Mouse (Mus musculus) left cerebral cortex, postnatal 14 days (tissue): Measurements from ENCODE around the gene Syn2. TPM values are rescaled to one million over a fixed set of nuclear protein-coding genes. Genes with fewer than 3 reads are reported as not detected.
A peak's percentile ranks its signal among the peaks of the same experiment; 100 is the strongest.

Experiments used
- DNase-seq, 2 experiments: peaks; one replicate each; pipeline ENCODE4 v3.0.0; 2021 to 2022; ENCODE audit warnings: low spot score in 2 of 2, mixed read lengths in 1 of 2
- intact Hi-C: fragments of 180-260 bp; cut with DNase I; formaldehyde crosslinking; loops from one replicate; pipeline ENCODE4 v1.15.1; 2025
- total RNA-seq, 2 experiments: library from RNA; stranded (reverse); gene quantifications; 2 replicates each; pipeline ENCODE4 v1.2.3; 2021

The Syn2 gene
- total RNA-seq, 2 experiments from 2014 or later = 509 to 518 TPM

DNA sequence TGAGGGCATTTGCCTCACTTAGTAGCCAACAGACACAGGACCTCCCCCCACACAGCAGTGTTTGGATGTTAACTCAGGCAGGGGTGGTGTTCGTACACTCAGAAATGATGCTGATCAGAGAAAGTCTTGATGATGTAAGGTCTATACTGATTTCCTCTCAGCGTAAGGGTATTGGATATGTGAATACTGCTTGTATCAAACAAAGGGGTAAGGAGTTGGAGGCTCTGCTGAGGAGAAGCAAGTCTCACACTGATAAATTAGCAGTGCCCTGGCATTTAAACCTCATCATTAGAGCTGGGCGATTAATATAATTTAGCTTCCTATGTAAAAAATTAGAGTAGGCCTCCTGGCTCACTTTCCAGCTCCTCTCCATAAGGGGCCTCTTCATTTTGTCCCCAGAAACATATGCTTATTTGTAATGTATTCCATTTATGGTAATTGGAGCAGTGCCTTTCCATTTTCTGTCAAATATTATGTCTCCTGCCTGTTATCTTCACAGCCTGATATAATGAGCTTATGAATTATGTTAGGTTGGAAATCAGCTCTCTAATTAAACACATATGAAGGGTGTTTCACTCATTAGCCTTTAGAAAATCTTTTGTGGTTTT, 31.3 kb downstream of the Syn2 start:
- intact Hi-C loops = no loop called here
- no peak for DNase-seq

DNA sequence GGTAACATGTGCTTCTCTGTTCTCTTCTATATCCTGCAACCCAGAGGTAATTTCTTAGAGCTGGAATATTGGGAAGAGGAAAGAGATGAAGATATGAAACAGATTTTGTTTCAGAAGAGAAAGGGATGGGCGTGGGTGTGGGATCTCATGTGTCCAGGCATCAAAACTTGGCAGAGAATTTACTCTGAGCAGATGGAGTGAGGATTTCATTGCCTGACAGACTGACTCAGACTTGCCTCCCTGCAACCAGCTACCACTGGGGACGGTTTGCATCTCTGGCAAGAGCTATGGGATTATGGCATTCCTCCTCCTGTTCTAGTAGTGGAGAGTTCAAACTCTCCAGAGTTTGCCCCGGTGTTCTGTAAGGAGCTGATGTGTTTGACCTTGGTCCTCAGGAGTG, 34.2 kb downstream of the Syn2 start:
- peak; percentile 71 to 84 for DNase-seq
- intact Hi-C loops = no loop called here

DNA sequence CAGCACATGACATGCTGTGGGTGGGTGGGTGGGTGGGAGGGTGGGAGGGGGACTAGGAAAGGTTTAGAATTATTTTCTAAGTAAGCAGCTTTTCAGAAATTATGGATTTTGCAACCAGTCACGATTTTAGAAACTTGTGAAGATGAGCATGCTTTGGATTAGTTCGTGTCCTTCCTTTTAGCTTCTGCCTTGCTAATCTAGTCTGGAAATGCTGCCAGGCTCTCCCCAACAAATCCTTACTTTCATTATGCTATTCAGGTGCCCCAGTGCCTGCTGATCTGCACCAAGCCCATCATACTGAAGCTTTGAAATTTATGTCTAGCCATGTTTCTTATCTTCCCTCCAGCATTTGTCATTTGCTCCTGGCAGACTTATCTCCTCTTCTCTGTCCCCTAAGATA, 34.8 kb downstream of the Syn2 start:
- no peak for DNase-seq
- intact Hi-C loops = no loop called here

DNA sequence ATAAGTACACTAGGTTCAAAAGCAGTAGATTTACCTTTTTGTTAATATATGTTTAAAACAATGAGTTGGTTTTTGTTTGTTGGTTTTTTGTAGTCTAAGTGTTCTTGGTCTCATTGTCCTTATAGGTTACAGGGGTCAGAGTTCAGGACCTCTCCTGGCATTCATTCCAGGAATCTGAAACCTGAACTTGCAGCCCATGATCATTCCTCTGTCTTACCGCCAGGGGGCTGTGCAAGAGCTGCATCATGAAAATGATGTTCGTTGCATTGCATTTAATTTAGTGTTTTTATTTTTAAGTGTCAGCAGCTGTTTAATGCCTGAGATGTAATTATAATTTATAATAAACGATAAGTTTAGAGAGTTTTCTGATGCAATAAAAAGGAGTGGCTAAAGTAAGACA, 40.1 kb downstream of the Syn2 start:
- no peak for DNase-seq
- intact Hi-C loops = no loop called here

DNA sequence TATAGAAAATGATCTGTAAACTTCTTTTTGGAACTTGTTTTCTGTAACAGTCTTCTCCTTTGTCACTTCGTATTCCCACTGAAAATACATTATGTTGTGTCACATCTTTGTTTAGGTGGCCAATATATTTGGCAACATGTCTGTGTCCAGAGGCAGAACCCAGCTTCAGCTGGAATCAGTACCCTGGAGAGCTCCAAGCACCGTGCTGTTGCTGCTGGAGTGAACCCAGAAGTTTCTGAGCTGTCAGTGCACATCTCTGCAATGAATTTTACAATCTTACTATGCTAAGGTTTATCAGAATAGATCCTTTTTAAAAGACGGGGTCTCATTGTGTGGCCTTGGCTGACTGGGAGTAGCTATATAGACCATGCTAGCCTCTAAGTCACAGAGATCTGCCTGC, 44.1 kb downstream of the Syn2 start:
- intact Hi-C loops = no loop called here
- DNase-seq = no peak

DNA sequence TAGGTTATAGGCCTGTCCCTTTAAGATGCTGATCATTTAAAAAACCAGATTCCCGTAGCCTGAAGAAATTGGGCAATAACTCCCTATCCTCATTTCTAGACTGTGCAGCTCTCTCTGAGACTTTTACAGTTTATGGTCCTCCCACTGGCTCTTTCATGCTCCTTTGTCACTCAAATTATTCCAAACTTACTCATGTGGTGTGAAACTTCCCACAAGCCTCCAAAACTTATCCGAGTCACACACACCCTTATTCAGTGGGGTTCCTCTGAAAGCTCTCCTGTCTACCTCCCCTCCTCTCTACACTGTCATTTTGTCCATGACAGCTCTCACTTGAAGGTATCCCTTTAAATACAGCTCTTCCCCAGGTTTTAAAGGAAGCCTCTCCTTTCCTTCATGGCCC, 46.4 kb downstream of the Syn2 start:
- no peak for DNase-seq
- intact Hi-C loops = no loop called here

DNA sequence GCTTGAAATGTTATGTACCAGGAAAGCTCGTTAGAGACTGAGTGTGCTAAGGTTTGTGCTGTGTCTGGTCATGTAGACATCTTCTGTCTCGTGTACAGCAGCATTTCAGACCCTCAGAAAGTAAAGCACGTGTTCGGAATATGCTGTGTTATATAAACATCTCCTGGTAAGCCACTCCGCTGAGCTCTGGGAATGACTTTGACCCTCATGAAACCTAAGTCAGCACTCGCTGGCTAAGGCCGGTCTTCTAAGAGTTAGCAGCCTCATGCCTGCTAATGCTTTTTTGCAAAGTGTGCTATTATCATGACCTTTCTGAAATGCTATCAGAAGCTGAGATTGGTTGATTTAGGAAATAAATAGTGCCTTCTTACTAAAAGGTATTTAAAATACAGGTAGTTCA, 56.4 kb downstream of the Syn2 start:
- intact Hi-C loops = no loop called here

DNA sequence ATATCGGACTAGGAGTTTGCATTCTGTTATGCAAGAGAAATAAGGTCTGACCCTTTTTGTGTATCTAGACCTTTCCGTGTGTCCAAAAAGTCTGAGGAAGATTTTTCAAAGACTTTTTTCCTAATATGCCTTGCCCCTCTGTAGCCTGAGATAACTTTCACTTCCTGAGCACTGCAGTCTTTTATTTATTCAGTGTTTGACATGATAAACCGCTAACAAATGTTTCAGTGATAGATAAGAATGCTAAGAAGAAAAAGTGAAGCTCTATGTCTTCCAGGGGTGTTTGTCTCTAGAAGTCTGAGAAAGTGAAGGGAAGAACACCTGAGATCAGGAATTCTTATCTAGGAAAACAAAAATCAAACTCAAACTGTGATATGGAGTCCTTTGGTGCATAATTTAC, 66.1 kb downstream of the Syn2 start:
- intact Hi-C loops = no loop called here
- DNase-seq = no peak

More for the DNA sequence above, 56.4 kb downstream of the Syn2 start:
- no peak for DNase-seq

DNA sequence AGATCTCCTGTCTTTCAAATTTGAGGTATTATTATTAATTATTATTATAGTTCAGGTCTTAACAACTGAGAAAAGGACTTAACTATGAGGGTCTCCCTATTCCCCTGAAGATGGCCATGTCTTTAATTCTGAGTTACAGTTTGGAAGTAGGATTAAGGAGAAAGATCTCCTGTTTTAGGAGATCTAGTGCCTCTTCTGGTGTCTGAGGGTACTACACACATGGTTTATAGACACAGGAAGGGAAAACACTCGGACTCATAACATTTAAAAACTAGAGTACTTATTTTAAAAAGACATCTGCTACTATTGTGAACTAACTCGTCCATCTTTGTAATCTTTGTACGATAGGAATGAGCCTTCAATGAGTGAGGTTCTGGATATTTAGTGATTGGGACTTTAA, 68.3 kb downstream of the Syn2 start:
- intact Hi-C loops = no loop called here
- DNase-seq = no peak

DNA sequence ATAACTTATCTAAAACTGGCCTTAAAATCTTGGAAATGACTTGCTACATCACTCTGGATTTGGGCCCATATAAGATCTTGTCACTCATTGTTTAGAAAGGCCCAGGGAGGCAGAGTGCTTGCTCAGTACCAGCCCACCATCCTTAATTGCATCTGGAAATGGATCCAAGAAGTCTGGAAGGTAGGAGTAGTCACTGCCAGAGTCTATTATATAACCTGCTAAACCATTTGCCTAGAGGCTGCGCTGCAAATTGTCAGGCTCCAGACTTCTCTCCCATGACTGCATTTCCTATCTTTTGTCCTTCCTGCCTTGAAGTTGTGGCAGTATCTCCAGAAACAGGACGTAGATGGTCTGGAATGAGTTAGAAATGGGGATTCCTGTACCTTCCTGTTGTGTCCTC, 75.5 kb downstream of the Syn2 start:
- intact Hi-C loops = no loop called here
- no peak for DNase-seq

DNA sequence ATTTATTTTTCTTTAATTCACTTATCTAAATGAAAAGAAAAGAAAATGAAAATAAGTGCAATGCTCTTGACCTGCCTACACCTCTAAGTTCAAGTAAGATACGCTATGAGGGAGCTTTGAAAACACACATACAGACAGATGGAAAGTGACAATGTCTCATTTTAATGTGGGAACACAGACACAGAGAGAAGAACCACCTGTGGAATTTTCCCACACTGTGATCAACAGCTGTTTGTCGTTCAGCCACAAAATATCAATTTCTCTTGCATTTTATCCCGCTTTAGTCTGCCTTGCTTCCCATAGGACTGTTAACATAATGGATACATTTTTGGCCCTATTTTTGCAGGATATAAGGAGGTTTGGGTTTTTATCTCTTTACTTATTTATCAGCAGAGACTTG, 76.1 kb downstream of the Syn2 start:
- DNase-seq = no peak
- intact Hi-C loops = no loop called here

DNA sequence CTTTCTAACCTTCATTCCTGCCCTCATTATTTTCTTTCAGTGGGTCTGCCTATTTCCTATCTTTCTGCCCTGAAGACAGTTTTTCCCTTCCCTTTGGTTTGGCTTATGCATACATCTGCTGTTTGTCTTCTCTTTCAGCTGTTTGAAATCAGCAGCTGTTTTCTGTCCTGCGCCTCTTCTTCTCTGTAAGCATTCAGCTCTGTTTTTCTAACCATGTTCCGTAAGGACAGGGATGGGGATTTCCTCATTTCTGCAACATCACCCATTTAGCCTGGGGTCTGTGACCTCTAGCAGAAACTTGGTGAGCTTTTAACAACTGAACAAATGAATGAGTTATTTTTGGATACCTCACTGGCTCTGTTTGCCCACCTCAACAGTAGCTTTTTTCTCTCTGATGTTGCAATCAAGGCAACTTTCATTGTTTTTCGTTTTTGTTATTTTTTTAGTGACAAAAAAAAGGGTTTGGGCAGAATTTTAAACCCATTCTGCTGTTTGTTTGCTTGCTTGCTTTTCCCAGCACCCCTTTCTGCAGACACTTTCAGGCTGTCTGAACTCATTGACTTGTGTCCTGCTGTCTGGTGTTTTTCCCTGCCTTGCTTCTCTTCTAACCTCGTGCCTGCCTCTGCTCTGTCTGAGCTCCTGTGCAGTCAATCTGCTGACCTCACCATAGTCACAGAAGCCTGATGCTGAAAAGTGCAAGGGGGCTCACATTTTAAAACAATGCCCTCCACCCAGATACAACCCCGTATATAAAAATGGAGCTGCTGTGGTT, 77.6 kb downstream of the Syn2 start:
- no peak for DNase-seq
- intact Hi-C loops = no loop called here

DNA sequence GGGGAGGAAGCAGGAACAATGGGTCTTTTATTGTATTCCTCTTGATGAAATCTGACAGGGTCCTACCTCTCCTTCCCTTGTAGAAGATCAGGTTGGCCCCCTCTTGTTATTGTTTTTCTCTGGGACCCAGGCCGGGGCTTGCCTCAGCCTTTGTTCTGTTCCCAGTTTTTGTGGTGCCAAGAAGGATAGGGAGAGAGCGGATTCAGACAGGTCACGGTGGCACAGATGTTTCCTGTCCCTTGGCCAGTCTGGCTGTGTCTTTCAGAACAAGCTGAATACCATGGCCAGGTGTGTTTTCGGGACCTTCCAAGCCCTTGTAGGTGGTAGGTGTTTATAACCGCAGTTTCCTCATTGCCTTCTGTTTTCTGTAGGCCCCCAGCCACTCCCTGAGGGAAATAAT, 78.4 kb downstream of the Syn2 start:
- intact Hi-C loops = no loop called here
- DNase-seq = no peak

DNA sequence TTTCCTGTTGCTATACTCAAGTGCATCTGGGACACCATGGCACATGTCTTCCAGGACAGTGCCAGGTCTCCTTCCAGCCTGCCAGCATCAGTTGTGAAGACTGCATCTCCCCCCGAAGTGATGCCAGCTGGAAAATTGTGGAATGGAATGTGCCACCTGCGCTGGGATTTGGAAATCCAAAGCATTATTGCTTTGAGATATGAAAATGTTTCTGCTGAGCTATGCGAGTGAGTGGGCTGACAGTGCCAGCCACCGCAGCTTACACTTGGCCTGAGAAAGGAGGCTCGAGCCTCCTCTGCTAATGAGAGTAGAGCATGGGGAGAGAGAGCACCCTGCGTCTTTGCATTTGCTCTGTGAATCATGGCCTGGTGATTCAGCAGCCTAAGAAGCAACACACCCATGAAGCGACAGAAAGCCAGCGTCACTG, 86.5 kb downstream of the Syn2 start:
- DNase-seq = peak in 1 of 2 experiments; percentile 52
- intact Hi-C loops = loop anchor here (10.0 kb wide), 1 partner anchor 86 kb away; the partner anchor contains the start of gene Syn2

DNA sequence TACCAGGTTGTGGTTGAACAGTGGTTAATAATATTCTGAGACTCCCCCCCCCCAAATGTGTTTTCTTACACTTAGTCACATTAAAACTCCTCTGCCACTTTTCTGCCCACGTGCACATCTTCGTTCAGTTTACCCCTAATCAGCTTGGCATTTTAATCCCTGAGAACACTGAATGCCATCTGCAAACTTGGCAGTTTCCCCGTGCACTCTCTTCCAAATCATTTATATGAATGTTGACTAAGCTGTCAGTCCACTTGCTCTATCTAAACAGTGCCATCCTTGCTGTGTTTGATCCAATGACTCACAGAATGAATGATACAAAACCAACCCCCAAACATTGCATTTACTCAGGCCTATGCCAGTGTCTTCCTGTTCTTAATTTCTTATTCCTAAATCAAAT, 90.8 kb downstream of the Syn2 start:
- intact Hi-C loops = loop anchor here (10.0 kb wide), 1 partner anchor 91 kb away; the partner anchor contains the start of gene Syn2
- DNase-seq = peak in 1 of 2 experiments; percentile 37

DNA sequence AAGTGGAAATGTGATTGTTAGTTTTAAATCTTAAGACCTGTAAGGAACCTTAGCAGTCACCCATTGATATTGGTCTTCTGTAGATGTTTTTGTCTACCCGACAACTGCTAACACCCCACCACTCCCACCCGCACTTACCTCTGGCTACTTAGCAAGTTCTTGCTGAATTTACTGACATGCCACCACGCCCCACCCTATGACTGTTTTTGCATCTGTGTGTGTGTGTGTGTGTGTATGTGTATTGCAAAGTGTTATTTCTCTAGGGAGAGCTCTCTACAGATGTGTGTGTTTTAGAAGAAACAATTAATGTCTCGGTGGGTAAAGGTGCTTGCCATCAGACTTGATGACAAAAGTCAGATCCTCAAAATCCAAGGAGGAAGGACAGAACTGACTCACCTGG, 92.3 kb downstream of the Syn2 start, which contains the start of gene Gm17482:
TSS of gene Gm17482 (plus strand) at position 301 of the 400 bp plus-strand sequence.
- intact Hi-C loops = loop anchor here (1.0 to 10.0 kb wide), 3 partner anchors 41 to 312 kb away; partner anchors contain the start of gene Syn2
- no peak for DNase-seq

DNA sequence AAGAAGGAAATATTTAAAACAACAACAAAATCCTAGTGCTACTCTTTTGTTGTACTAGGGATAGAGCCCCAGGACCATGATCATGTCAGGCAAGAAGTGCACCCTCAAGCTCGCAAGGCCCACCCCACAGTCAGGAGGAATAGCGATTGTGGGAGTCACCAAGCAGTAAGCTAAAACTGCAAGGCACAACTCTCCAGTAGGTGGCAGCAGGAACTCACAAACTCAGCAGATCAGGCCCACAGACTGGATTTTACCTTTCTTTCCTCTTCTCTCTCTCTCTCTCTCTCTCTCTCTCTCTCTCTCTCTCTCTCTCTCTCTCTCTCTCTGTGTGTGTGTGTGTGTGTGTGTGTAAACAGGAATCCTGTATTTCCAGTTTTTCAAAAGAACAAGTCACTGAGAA, 92.8 kb downstream of the Syn2 start:
- DNase-seq = peak; percentile 89 to 94
- intact Hi-C loops = loop anchor here (1.0 to 10.0 kb wide), 3 partner anchors 41 to 311 kb away; partner anchors contain the start of gene Syn2

DNA sequence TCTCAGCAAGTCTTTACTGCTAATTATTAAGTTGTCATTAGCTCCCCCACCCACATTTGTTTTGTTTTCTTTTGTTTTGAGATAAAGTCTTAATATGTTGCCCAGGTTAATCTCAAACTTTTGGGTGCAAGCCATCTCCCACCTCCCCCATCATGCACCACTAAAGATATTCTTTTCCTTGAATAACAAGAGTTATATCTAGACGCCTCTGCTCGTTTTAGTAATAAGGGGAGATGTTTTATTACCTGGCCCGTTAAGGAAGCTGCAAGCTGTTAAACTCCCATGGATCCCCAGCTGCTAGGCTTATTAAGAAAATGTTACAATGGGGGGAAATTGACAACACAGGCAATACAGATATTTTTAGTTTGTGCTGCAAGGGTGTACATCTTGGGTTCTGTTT, 95.9 kb downstream of the Syn2 start:
- no peak for DNase-seq
- intact Hi-C loops = no loop called here

DNA sequence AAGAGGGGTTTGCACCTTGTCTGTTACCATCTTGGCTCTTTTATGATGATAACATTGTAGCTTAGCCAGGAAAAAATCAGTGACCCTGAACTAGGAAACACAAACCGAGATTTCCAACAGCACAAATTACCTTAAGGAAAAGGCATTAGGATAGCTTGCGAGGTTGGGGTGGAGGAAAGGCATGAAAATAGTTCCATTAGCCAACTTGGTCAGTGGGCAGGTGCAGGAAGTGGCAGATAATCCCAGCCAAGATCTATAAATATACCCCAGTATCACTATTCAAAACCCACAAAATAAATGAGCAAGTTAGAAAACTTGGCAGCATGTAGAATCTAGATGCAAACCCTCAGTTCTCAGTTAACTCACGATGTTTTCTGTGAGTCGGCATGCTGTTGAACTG, 97.1 kb downstream of the Syn2 start:
- no peak for DNase-seq
- intact Hi-C loops = no loop called here

DNA sequence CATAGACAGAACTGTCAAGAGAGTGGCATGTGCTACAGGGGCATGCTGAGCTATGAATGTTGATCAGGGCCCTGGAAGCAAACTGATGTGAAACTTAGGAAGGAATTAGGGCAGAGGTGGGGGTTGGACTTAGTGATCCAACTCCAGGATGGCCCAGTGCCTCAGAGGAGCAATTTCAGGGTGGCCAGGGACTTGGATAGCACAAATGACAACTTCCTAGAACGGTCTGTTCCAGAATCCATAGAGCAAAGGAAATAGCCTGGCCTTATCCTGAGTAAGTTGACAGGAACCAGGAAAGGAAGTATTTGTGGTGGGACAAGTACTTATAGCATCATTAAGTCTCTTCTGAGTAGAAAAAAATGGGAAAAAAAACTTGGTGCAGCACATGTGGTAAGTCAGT, 97.9 kb downstream of the Syn2 start:
- intact Hi-C loops = no loop called here
- no peak for DNase-seq
